Mouse (Mus musculus): ENCODE data around the gene BC025920.

- no peak for TF ChIP-seq GATA2 (IDR thresholded peaks at IDR 0.05; ENCODE audit: borderline replicate concordance, low read depth, low read length)
- TF ChIP-seq CTCF (IDR thresholded peaks at IDR 0.05; ENCODE audit: low read depth, low read length) = no peak
- TF ChIP-seq TAL1 (conservative IDR thresholded peaks at IDR 0.05; ENCODE audit: low read depth, low read length) = no peak
- TF ChIP-seq GATA1 (IDR thresholded peaks at IDR 0.05; ENCODE audit: borderline replicate concordance, low read length) = no peak
These were observed 30.3 kb downstream of the BC025920 start for GRCm38 (mm10) chr10:81636338-81636737.
